Mouse (Mus musculus): ENCODE measurements around the gene Pak4. TPM values are rescaled to one million over a fixed set of nuclear protein-coding genes. Genes with fewer than 3 reads are reported as not detected.
A peak's percentile ranks its signal among the peaks of the same experiment; 100 is the strongest.

Pak4 gene
- total RNA-seq, 2 experiments from 2014 or later = 2.4 to 3.2 TPM

- no peak for TF ChIP-seq CTCF (IDR thresholded peaks at IDR 0.05)
- intact Hi-C loops (cut with DNase I) = no loop called here
- no peak overlapping the region for H3K4me3 ChIP-seq
- H3K27ac ChIP-seq = peak overlapping the region; percentile 24
- no peak for DNase-seq
Observed at GRCm38 (mm10) chr7:28585001-28585400, 13.0 kb downstream of the Pak4 start.

GRCm38 (mm10) chr7:28584468-28584867 lies 13.5 kb downstream of the Pak4 start:
- DNase-seq = no peak
- no peak for TF ChIP-seq CTCF (IDR thresholded peaks at IDR 0.05)
- Histone ChIP-seq H3K27ac (peak overlapping the region; percentile 24), H3K4me3 (no peak overlapping the region)
- intact Hi-C loops (cut with DNase I) = no loop called here

GRCm38 (mm10) chr7:28583570-28584344 lies 14.2 kb downstream of the Pak4 start:
- Histone ChIP-seq H3K27ac (0 out of 2 replicates have a peak overlapping the region, but pooled peaks have one; percentile 8), H3K4me3 (no peak overlapping the region)
- no peak for DNase-seq
- intact Hi-C loops (cut with DNase I) = no loop called here
- no peak for TF ChIP-seq CTCF (IDR thresholded peaks at IDR 0.05)

DNA sequence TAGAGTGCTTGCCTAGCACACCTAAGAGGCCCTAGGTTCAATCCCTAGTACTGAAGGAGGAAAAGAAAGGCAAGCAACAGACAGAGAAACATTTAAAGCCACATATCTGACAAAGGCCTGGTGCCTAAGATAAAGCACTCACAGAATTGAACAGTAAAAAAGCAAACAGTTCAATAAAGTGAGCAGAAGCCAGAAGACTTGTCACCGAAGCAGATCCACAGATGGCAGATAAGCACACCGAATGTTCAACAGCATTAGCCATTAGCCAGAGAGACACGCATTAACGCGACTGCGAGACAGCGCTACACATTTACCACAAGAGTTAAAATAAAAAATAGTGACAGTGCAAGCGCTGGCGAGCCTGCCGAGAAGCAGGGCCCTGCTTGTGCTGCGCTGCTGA lies 15.1 kb downstream of the Pak4 start:
- no peak overlapping the region for H3K4me3 ChIP-seq
- intact Hi-C loops (cut with DNase I) = no loop called here
- no peak overlapping the region for H3K27ac ChIP-seq
- no peak for DNase-seq
- TF ChIP-seq CTCF (IDR thresholded peaks at IDR 0.05) = no peak

DNA sequence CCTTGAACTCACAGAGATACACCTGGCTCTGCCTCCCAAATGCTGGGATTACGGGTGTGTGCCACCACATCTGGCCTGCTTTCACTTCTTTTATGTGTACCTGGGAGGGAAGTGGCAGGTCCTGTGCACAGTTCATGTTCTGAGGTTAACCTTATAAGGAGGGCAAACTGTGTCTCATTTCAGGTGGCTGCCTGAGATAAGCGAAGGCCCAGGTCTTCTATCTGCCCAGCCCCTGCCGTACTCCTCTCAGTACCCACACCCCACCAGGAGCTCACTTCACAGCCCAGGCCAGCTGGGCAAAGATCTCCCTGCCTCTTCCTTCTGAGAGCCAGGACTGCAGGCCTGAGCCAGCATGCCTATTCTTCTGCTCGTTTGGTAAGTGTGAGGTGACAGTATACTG lies 16.3 kb downstream of the Pak4 start:
- no peak for DNase-seq
- no peak for TF ChIP-seq CTCF (IDR thresholded peaks at IDR 0.05)
- no peak overlapping the region for H3K4me3 ChIP-seq
- intact Hi-C loops (cut with DNase I) = no loop called here
- H3K27ac ChIP-seq = no peak overlapping the region

GRCm38 (mm10) chr7:28579826-28580225 lies 18.2 kb downstream of the Pak4 start:
- no peak overlapping the region for H3K27ac ChIP-seq
- no peak overlapping the region for H3K4me3 ChIP-seq
- no peak for TF ChIP-seq CTCF (IDR thresholded peaks at IDR 0.05)
- intact Hi-C loops (cut with DNase I) = no loop called here
- no peak for DNase-seq

- no peak for TF ChIP-seq CTCF (IDR thresholded peaks at IDR 0.05)
- no peak for DNase-seq
- intact Hi-C loops (cut with DNase I) = no loop called here
- Histone ChIP-seq H3K27ac (no peak overlapping the region), H3K4me3 (no peak overlapping the region)
Observed at GRCm38 (mm10) chr7:28578543-28579053, 19.4 kb downstream of the Pak4 start.

- H3K27ac ChIP-seq = peak overlapping the region; percentile 65; the same call in 1 of the 2 replicates
- no peak overlapping the region for H3K4me3 ChIP-seq
- intact Hi-C loops (cut with DNase I) = no loop called here
- TF ChIP-seq CTCF (IDR thresholded peaks at IDR 0.05) = no peak
- no peak for DNase-seq
Observed at GRCm38 (mm10) chr7:28577826-28578542, 20.0 kb downstream of the Pak4 start.

DNA sequence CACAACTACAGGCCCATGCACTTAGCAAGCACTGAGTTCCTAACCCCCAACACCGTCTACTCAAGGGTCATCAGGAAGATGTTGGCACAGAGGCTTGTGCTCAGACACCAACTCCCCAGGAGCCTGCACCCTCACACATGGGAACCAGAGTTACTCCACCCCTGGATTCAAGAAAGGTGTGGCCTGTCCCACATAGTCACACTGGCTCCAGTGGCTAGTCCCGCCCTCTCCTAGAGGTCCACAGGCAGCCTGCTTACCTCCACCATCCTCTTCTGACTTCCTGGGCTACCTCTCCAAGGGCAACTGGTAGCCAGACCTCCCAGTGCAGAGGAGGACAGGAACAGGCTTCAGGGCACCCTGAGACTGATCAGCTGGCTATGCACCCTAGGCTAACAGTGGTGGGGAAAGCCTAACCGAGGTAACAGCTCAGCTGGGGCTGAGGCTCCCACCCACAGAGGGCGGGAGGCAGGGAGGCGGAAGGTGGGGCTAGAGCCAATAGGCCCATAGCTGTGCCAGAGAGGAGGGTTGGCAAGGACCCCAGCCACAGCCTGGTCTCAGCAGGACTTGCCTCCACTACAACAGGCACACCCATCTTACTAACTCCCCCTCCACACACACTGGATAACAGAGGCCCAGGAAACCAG lies 21.6 kb downstream of the Pak4 start:
- intact Hi-C loops (cut with DNase I) = no loop called here
- no peak for TF ChIP-seq CTCF (IDR thresholded peaks at IDR 0.05)
- peak; percentile 81 for DNase-seq
- Histone ChIP-seq H3K4me3 (peak overlapping the region; percentile 26; the same call in 1 of the 2 replicates), H3K27ac (peak overlapping the region; percentile 65)

- Histone ChIP-seq H3K27ac (no peak overlapping the region), H3K4me3 (no peak overlapping the region)
- DNase-seq = no peak
- intact Hi-C loops (cut with DNase I) = no loop called here
- no peak for TF ChIP-seq CTCF (IDR thresholded peaks at IDR 0.05)
Observed at GRCm38 (mm10) chr7:28575597-28575996, 22.4 kb downstream of the Pak4 start.

- H3K27ac ChIP-seq = no peak overlapping the region
- intact Hi-C loops (cut with DNase I) = no loop called here
- H3K4me3 ChIP-seq = no peak overlapping the region
- no peak for DNase-seq
- TF ChIP-seq CTCF (IDR thresholded peaks at IDR 0.05) = no peak
Observed at GRCm38 (mm10) chr7:28573236-28573635, 24.7 kb downstream of the Pak4 start.

DNA sequence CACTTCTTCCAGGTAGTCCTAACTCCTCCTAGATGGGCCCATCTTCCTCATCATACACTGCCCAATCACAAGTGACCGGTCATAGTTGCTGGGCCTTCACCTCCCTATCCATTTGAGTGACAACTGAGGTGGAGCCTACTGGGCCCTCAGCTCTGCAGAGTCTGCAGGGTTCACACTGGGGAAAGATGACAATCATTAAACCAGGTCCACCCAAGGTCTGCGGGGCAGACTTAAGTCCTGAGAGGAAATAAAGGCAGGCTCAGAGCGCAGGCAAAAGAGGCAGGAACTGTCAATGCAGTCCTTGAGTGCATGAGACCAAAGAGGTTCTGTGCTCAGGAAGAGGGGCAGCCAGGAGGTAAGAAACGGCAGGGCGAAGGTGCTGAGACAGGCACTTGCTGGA lies 25.3 kb downstream of the Pak4 start:
- no peak overlapping the region for H3K4me3 ChIP-seq
- intact Hi-C loops (cut with DNase I) = no loop called here
- DNase-seq = no peak
- no peak overlapping the region for H3K27ac ChIP-seq
- TF ChIP-seq CTCF (IDR thresholded peaks at IDR 0.05) = no peak
